Mouse (Mus musculus) MEL (cell line): ENCODE data around the gene Ttc39d. TPM values are rescaled to one million over a fixed set of nuclear protein-coding genes. Genes with fewer than 3 reads are reported as not detected.

Experiments used
- DNase-seq: peaks from one replicate; pipeline ENCODE4 v3.0.0; 2011; ENCODE audit warnings: low read depth, low spot score
- H3K27ac ChIP-seq: 2 replicates; pipeline ENCODE4 v1.5.1; 2012; ENCODE audit warnings: low read depth, mild to moderate bottlenecking, control low read depth, low read length, moderate library complexity; ENCODE audit not compliant: control insufficient read depth
- H3K27me3 ChIP-seq, 2 experiments: fragments of 150-350 bp in 1 of 2; sonication (generic) in 1 of 2; 2 replicates each; pipeline ENCODE4 v1.6.1; 2012; ENCODE audit warnings: low read length in 2 of 2, mild to moderate bottlenecking in 2 of 2, improper control_type of control experiment in 1 of 2, moderate library complexity in 1 of 2; ENCODE audit not compliant: insufficient read depth in 2 of 2, control insufficient read depth in 1 of 2
- H3K36me3 ChIP-seq, 2 experiments: 2 replicates each; pipeline ENCODE4 v1.6.1; 2012 to 2014; ENCODE audit warnings: low read length in 2 of 2, improper control_type of control experiment in 1 of 2, inconsistent platforms in 1 of 2, mild to moderate bottlenecking in 1 of 2; ENCODE audit not compliant: insufficient read depth in 2 of 2, control insufficient read depth in 1 of 2
- H3K4me1 ChIP-seq, 2 experiments: fragments of 150-350 bp in 1 of 2; sonication (generic) in 1 of 2; 2 replicates each; pipeline ENCODE4 v1.6.1; 2012; ENCODE audit warnings: low read length in 2 of 2, improper control_type of control experiment in 1 of 2, mild to moderate bottlenecking in 1 of 2; ENCODE audit not compliant: insufficient read depth in 2 of 2, control insufficient read depth in 1 of 2
- H3K4me3 ChIP-seq, 2 experiments: fragments of 150-350 bp in 1 of 2; sonication (generic) in 1 of 2; 2 replicates each; pipeline ENCODE4 v1.5.1; 2012; ENCODE audit warnings: low read depth in 2 of 2, low read length in 2 of 2, mild to moderate bottlenecking in 2 of 2, moderate library complexity in 2 of 2, control low read depth in 1 of 2, improper control_type of control experiment in 1 of 2; ENCODE audit not compliant: control insufficient read depth in 1 of 2, insufficient read depth in 1 of 2
- H3K79me2 ChIP-seq: 2 replicates; pipeline ENCODE4 v1.6.1; 2012; ENCODE audit warnings: mild to moderate bottlenecking, low read length, moderate library complexity; ENCODE audit not compliant: control insufficient read depth, poor library complexity, insufficient read depth
- H3K9ac ChIP-seq: 2 replicates; pipeline ENCODE4 v1.6.1; 2012; ENCODE audit warnings: low read depth, mild to moderate bottlenecking, control low read depth, low read length, moderate library complexity; ENCODE audit not compliant: control insufficient read depth, poor library complexity, severe bottlenecking
- H3K9me3 ChIP-seq: fragments of 150-350 bp; sonication (generic); replicated peaks from 2 replicates; pipeline ENCODE4 v1.6.1; 2012; ENCODE audit warnings: mild to moderate bottlenecking, low read length, improper control_type of control experiment, moderate library complexity; ENCODE audit not compliant: insufficient read depth
- CHD1 ChIP-seq: IDR thresholded peaks from 2 replicates; pipeline ENCODE4 v1.6.1; 2012; ENCODE audit warnings: low read depth, mild to moderate bottlenecking, inconsistent platforms, low read length, improper control_type of control experiment
- E2F4 ChIP-seq: IDR thresholded peaks from 2 replicates; pipeline ENCODE4 v1.6.1; 2011; ENCODE audit warnings: low read depth, low read length, improper control_type of control experiment, borderline replicate concordance
- EP300 ChIP-seq, 2 experiments: IDR thresholded peaks; 2 replicates each; pipeline ENCODE4 v1.6.1; 2011; ENCODE audit warnings: improper control_type of control experiment in 2 of 2, low read length in 2 of 2, low read depth in 1 of 2, mild to moderate bottlenecking in 1 of 2
- ETS1 ChIP-seq: IDR thresholded peaks from 2 replicates; pipeline ENCODE4 v1.6.1; 2012; ENCODE audit warnings: low read depth, mild to moderate bottlenecking, inconsistent platforms, low read length, improper control_type of control experiment, moderate library complexity
- GATA1 ChIP-seq: IDR thresholded peaks from 2 replicates; pipeline ENCODE4 v1.6.1; 2011; ENCODE audit warnings: low read depth, low read length, improper control_type of control experiment
- HCFC1 ChIP-seq: IDR thresholded peaks from 2 replicates; pipeline ENCODE4 v1.6.1; 2012; ENCODE audit warnings: low read depth, mild to moderate bottlenecking, inconsistent platforms, low read length, improper control_type of control experiment, moderate library complexity
- JUND ChIP-seq: IDR thresholded peaks from 2 replicates; pipeline ENCODE4 v1.6.1; 2011; ENCODE audit warnings: low read depth, mild to moderate bottlenecking, improper control_type of control experiment, low read length
- MAZ ChIP-seq: IDR thresholded peaks from 2 replicates; pipeline ENCODE4 v1.6.1; 2012; ENCODE audit warnings: low read depth, mild to moderate bottlenecking, inconsistent platforms, low read length, improper control_type of control experiment
- MEF2A ChIP-seq: IDR thresholded peaks from 2 replicates; pipeline ENCODE4 v1.6.1; 2014; ENCODE audit warnings: low read depth, mild to moderate bottlenecking, inconsistent platforms, low read length, improper control_type of control experiment; ENCODE audit not compliant: poor library complexity, insufficient replicate concordance, severe bottlenecking; ENCODE audit errors: extremely low read depth
- MXI1 ChIP-seq: IDR thresholded peaks from 2 replicates; pipeline ENCODE4 v1.6.1; 2011; ENCODE audit warnings: mild to moderate bottlenecking, low read depth, low read length, improper control_type of control experiment
- NRF1 ChIP-seq: IDR thresholded peaks from 2 replicates; pipeline ENCODE4 v1.6.1; 2014; ENCODE audit warnings: low read depth, mild to moderate bottlenecking, inconsistent platforms, low read length, improper control_type of control experiment, moderate library complexity; ENCODE audit not compliant: poor library complexity, insufficient read depth, severe bottlenecking
- RAD21 ChIP-seq: IDR thresholded peaks from 2 replicates; pipeline ENCODE4 v1.6.1; 2011; ENCODE audit warnings: mild to moderate bottlenecking, low read depth, low read length, improper control_type of control experiment
- RCOR1 ChIP-seq: IDR thresholded peaks from 2 replicates; pipeline ENCODE4 v1.6.1; 2012; ENCODE audit warnings: low read depth, mild to moderate bottlenecking, inconsistent platforms, low read length, improper control_type of control experiment
- SIN3A ChIP-seq: IDR thresholded peaks from 2 replicates; pipeline ENCODE4 v1.6.1; 2012; ENCODE audit warnings: low read length, improper control_type of control experiment, inconsistent platforms
- SMC3 ChIP-seq: IDR thresholded peaks from 2 replicates; pipeline ENCODE4 v1.6.1; 2011; ENCODE audit warnings: low read depth, low read length, improper control_type of control experiment
- TAL1 ChIP-seq: IDR thresholded peaks from 2 replicates; pipeline ENCODE4 v1.6.1; 2012; ENCODE audit warnings: mild to moderate bottlenecking, inconsistent platforms, low read length, moderate library complexity, mixed read lengths
- TBP ChIP-seq: IDR thresholded peaks from 2 replicates; pipeline ENCODE4 v1.8.0; 2011; ENCODE audit warnings: low read depth, low read length, improper control_type of control experiment
- TCF12 ChIP-seq: IDR thresholded peaks from 2 replicates; pipeline ENCODE4 v1.6.1; 2014; ENCODE audit warnings: low read depth, mild to moderate bottlenecking, inconsistent platforms, low read length, improper control_type of control experiment, moderate library complexity
- UBTF ChIP-seq: IDR thresholded peaks from 2 replicates; pipeline ENCODE4 v1.6.1; 2012; ENCODE audit warnings: low read depth, mild to moderate bottlenecking, inconsistent platforms, low read length, improper control_type of control experiment, moderate library complexity, borderline replicate concordance; ENCODE audit not compliant: insufficient read depth
- ZC3H11A ChIP-seq: IDR thresholded peaks from 2 replicates; pipeline ENCODE4 v1.6.1; 2012; ENCODE audit warnings: low read depth, mild to moderate bottlenecking, inconsistent platforms, low read length, improper control_type of control experiment
- ZMIZ1 ChIP-seq: IDR thresholded peaks from 2 replicates; pipeline ENCODE4 v1.6.1; 2012; ENCODE audit warnings: low read depth, mild to moderate bottlenecking, inconsistent platforms, low read length, improper control_type of control experiment, moderate library complexity
- ZNF384 ChIP-seq: IDR thresholded peaks from 2 replicates; pipeline ENCODE4 v1.6.1; 2012; ENCODE audit warnings: low read depth, mild to moderate bottlenecking, inconsistent platforms, low read length, improper control_type of control experiment
- polyA plus RNA-seq, 2 experiments: library from polyadenylated mRNA; stranded (reverse) in 1 of 2; unstranded in 1 of 2; fragments of >175 nt in 1 of 2; fragments of >200 nt in 1 of 2; gene quantifications; 2 replicates each; pipeline versions ENCODE4 v1.2.1 to v1.2.4; 2012; ENCODE audit warnings: low replicate concordance in 2 of 2, low read depth in 1 of 2; ENCODE audit not compliant: insufficient read length in 2 of 2, insufficient read depth in 1 of 2, missing spikeins in 1 of 2
- total RNA-seq: library from RNA; depleted of rRNA; stranded (reverse); fragments of 300-350 nt; gene quantifications from 2 replicates; pipeline ENCODE4 v1.2.3, GENCODE M21; 2012

The Ttc39d gene
- total and polyA plus RNA-seq, 3 experiments: not detected

DNA sequence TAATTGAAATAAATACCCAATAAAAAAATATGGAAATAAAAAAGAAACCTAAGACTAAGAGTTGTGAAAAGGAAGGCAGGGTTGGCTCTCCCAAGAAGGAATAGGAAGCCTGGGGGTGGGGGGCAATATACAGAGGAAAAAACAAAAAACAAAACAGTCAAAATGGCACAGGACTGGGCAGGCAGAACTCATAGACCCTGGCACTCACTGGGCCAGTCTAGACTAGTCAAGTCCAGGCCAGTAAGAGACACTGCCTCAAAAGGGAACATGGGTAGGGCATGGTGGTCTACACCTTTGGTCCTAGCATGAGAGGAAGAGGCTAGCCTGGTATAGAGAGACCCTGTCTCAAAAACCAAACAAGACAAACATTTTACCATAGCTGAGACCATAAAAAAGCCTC lies 26.8 kb upstream of the Ttc39d start:
- H3K4me1 ChIP-seq: no peaks in the 10 kb centered on the region

DNA sequence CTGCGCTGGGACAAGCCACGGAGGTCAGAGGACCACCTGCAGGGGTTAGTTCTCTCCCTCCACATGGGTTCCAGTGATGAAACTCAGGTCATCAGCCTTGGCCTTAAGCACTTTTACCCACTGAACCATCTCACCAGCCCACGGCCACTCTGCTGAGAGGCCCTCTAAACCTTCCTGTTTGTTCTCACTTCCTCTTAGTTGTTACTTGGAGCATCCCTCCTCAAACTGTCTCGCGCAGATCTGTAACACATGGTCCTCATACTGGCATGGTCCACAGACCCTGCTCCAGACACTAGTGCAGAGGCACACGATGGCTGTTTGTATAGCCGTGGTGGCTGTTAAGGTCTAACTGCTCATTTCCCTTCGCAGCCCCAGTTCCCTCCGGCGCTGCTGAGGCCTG lies 23.6 kb upstream of the Ttc39d start:
- H3K79me2 ChIP-seq: no peaks in the 10 kb centered on the region
- H3K4me1 ChIP-seq: no peaks in the 10 kb centered on the region
- H3K9ac ChIP-seq: no peak overlapping the region
- H3K4me3 ChIP-seq: no peak overlapping the region
- no peaks in the 10 kb centered on the region for H3K27me3 ChIP-seq
- no peak overlapping the region for H3K27ac ChIP-seq
- no peaks in the 10 kb centered on the region for H3K36me3 ChIP-seq
- no peak for DNase-seq
- no peaks in the 10 kb centered on the region for H3K9me3 ChIP-seq
- TF ChIP-seq E2F4: no peak
- no peak for TF ChIP-seq NRF1
- no peak for TF ChIP-seq MXI1
- TF ChIP-seq TCF12: no peak
- TF ChIP-seq ZNF384: no peak
- no peak for TF ChIP-seq MEF2A
- no peak for TF ChIP-seq JUND
- TF ChIP-seq SIN3A: no peak
- no peak for TF ChIP-seq RCOR1
- no peak for TF ChIP-seq UBTF
- no peak for TF ChIP-seq RAD21
- no peak for TF ChIP-seq ETS1
- no peak for TF ChIP-seq TAL1
- no peak for TF ChIP-seq ZC3H11A
- TF ChIP-seq GATA1: no peak
- no peak for TF ChIP-seq CHD1
- TF ChIP-seq SMC3: no peak
- no peak for TF ChIP-seq ZMIZ1
- TF ChIP-seq MAZ: no peak

More for the DNA sequence above, 26.8 kb upstream of the Ttc39d start:
- Histone ChIP-seq H3K9ac (no peak overlapping the region), H3K27me3 (no peaks in the 10 kb centered on the region), H3K27ac (no peak overlapping the region), H3K9me3 (no peaks in the 10 kb centered on the region), H3K4me3 (no peak overlapping the region), H3K36me3 (no peaks in the 10 kb centered on the region), H3K79me2 (no peaks in the 10 kb centered on the region)
- TF ChIP-seq HCFC1 (no peak), JUND (no peak), EP300 (IDR thresholded peaks at IDR 0.05; ENCODE audit: low read depth in 1 of 2, low read length in 2 of 2) (no peak), TBP (no peak), ZMIZ1 (no peak), CHD1 (no peak), GATA1 (no peak), E2F4 (no peak), UBTF (no peak), TCF12 (no peak), ZNF384 (no peak)
- DNase-seq: no peak
